Mouse (Mus musculus) heart, embryonic 16.5 days (tissue): ENCODE results near the gene Klhdc2. TPM values are rescaled to one million over a fixed set of nuclear protein-coding genes. Genes with fewer than 3 reads are reported as not detected.

Source experiments
- ATAC-seq: fragments of 200-750 bp; cut with Nextera tagmentation; replicated peaks from 2 replicates; pipeline ENCODE4 v1.8.0; 2017; ENCODE audit warnings: moderate number of reproducible peaks; ENCODE audit not compliant: insufficient read depth, low FRiP score; ENCODE audit errors: extremely low read depth
- H3K27ac ChIP-seq: fragments of 300-500 bp; sonication (generic); 2 replicates; pipeline ENCODE4 v1.5.1; 2014; ENCODE audit warnings: mild to moderate bottlenecking, low read length, control low read depth, moderate library complexity
- H3K27me3 ChIP-seq: fragments of 300-500 bp; sonication (generic); 2 replicates; pipeline ENCODE4 v1.6.1; 2014; ENCODE audit warnings: low read length, mixed read lengths; ENCODE audit not compliant: control insufficient read depth, insufficient read depth
- H3K36me3 ChIP-seq: fragments of 300-500 bp; sonication (generic); 2 replicates; pipeline ENCODE4 v1.6.1; 2014; ENCODE audit not compliant: control insufficient read depth, insufficient read depth
- H3K4me1 ChIP-seq: fragments of 300-500 bp; sonication (generic); 2 replicates; pipeline ENCODE4 v1.6.1; 2014; ENCODE audit warnings: low read length, mixed read lengths; ENCODE audit not compliant: control insufficient read depth, insufficient read depth
- H3K4me2 ChIP-seq: fragments of 300-500 bp; sonication (generic); 2 replicates; pipeline ENCODE4 v1.6.1; 2014; ENCODE audit warnings: low read depth, mild to moderate bottlenecking, control low read depth, low read length
- H3K4me3 ChIP-seq: fragments of 300-500 bp; sonication (generic); 2 replicates; pipeline ENCODE4 v1.5.1; 2014; ENCODE audit warnings: mild to moderate bottlenecking, control low read depth, low read length
- H3K9ac ChIP-seq: fragments of 300-500 bp; sonication (generic); 2 replicates; pipeline ENCODE4 v1.6.1; 2014; ENCODE audit warnings: low read length, control low read depth
- H3K9me3 ChIP-seq: fragments of 300-500 bp; sonication (generic); replicated peaks from 2 replicates; pipeline ENCODE4 v1.6.1; 2016; ENCODE audit warnings: low read length; ENCODE audit not compliant: control insufficient read depth
- WGBS: fragments of 180-500 bp; shearing (Covaris S2); extraction: QIAGEN DNeasy Blood & Tissue Kit; methylation state at CpG from one replicate; pipeline ENCODE4 v1.1.7; 2014; 5-methylcytosine and 5-hydroxymethylcytosine counted together
- polyA plus RNA-seq: library from polyadenylated mRNA; unstranded; fragments of >200 nt; fragmentation: Nextera tagmentation; extraction: Ambion mirVana; gene quantifications from 2 replicates; pipeline ENCODE4 v1.2.1, GENCODE M21; 2015

Gene Klhdc2
- 117 and 127 TPM in 2 replicates for polyA plus RNA-seq

- H3K27ac ChIP-seq, result peak within 1 kb of the TSS; percentile 92
- peak within 1 kb of the TSS; percentile 70 for H3K4me2 ChIP-seq
- H3K27me3 ChIP-seq, result no peaks in the 10 kb centered on the region
- peak within 1 kb of the TSS; percentile 89 for H3K9ac ChIP-seq
- H3K36me3 ChIP-seq, result peaks cover 1% of the 10 kb centered on the region
- no peaks in the 10 kb centered on the region for H3K9me3 ChIP-seq
- peak within 1 kb of the TSS; percentile 78 for H3K4me3 ChIP-seq
- WGBS, result under 1% methylated on average over 96 of the region's 98 CpGs
- ATAC-seq, result peak; percentile 90
- peaks cover 21% of the 10 kb centered on the region for H3K4me1 ChIP-seq
Measured at GRCm38 (mm10) chr12:69296511-69297410, at the start of gene Klhdc2. Gene Klhdc2 (plus strand): TSS chr12:69296681.

GRCm38 (mm10) chr12:69249766-69250165 lies 46.7 kb upstream of the Klhdc2 start:
- 84% methylated on average over 4 of the region's 4 CpGs for WGBS

GRCm38 (mm10) chr12:69250756-69251155 lies 45.7 kb upstream of the Klhdc2 start:
- no peak overlapping the region for H3K9ac ChIP-seq
- no peak overlapping the region for H3K4me2 ChIP-seq
- no peaks in the 10 kb centered on the region; the same call in 1 of the 2 replicates for H3K36me3 ChIP-seq
- no peak overlapping the region for H3K4me3 ChIP-seq
- no peaks in the 10 kb centered on the region for H3K9me3 ChIP-seq
- H3K4me1 ChIP-seq, result no peaks in the 10 kb centered on the region
- H3K27me3 ChIP-seq, result no peaks in the 10 kb centered on the region
- 58% methylated on average over 8 of the region's 8 CpGs for WGBS
- H3K27ac ChIP-seq, result no peak overlapping the region
- no peak for ATAC-seq

More at GRCm38 (mm10) chr12:69249766-69250165, 46.7 kb upstream of the Klhdc2 start:
- H3K4me3 ChIP-seq, result no peak overlapping the region
- H3K9ac ChIP-seq, result no peak overlapping the region
- H3K36me3 ChIP-seq, result no peaks in the 10 kb centered on the region; the same call in 1 of the 2 replicates
- H3K4me1 ChIP-seq, result no peaks in the 10 kb centered on the region
- no peak for ATAC-seq
- no peaks in the 10 kb centered on the region for H3K27me3 ChIP-seq
- no peaks in the 10 kb centered on the region for H3K9me3 ChIP-seq
- H3K27ac ChIP-seq, result no peak overlapping the region
- no peak overlapping the region for H3K4me2 ChIP-seq

- no peaks in the 10 kb centered on the region for H3K27me3 ChIP-seq
- no peak for ATAC-seq
- whole genome bisulfite sequencing, result 90% methylated on average over 1 of the region's 1 CpGs
Measured at GRCm38 (mm10) chr12:69253806-69254205, 42.7 kb upstream of the Klhdc2 start.

GRCm38 (mm10) chr12:69257836-69258235 lies 38.6 kb upstream of the Klhdc2 start:
- no peaks in the 10 kb centered on the region for H3K4me1 ChIP-seq
- ATAC-seq, result no peak
- no peaks in the 10 kb centered on the region for H3K27me3 ChIP-seq
- H3K9ac ChIP-seq, result no peak overlapping the region
- H3K4me2 ChIP-seq, result no peak overlapping the region
- WGBS, result 81% methylated on average over 11 of the region's 11 CpGs
- no peak overlapping the region for H3K27ac ChIP-seq
- H3K4me3 ChIP-seq, result no peak overlapping the region
- no peaks in the 10 kb centered on the region for H3K36me3 ChIP-seq
- no peaks in the 10 kb centered on the region for H3K9me3 ChIP-seq

More at GRCm38 (mm10) chr12:69253806-69254205, 42.7 kb upstream of the Klhdc2 start:
- H3K4me3 ChIP-seq, result no peak overlapping the region
- no peak overlapping the region for H3K9ac ChIP-seq
- H3K27ac ChIP-seq, result no peak overlapping the region
- H3K4me2 ChIP-seq, result no peak overlapping the region
- no peaks in the 10 kb centered on the region for H3K4me1 ChIP-seq
- no peaks in the 10 kb centered on the region; the same call in 1 of the 2 replicates for H3K36me3 ChIP-seq
- H3K9me3 ChIP-seq, result no peaks in the 10 kb centered on the region

GRCm38 (mm10) chr12:69262251-69262650 lies 34.2 kb upstream of the Klhdc2 start:
- H3K9me3 ChIP-seq, result no peaks in the 10 kb centered on the region
- ATAC-seq, result no peak
- no peak overlapping the region for H3K9ac ChIP-seq
- no peaks in the 10 kb centered on the region for H3K27me3 ChIP-seq
- WGBS, result 87% methylated on average over 5 of the region's 5 CpGs
- H3K36me3 ChIP-seq, result no peaks in the 10 kb centered on the region
- no peak overlapping the region for H3K27ac ChIP-seq
- H3K4me1 ChIP-seq, result no peaks in the 10 kb centered on the region
- no peak overlapping the region for H3K4me3 ChIP-seq
- no peak overlapping the region for H3K4me2 ChIP-seq

GRCm38 (mm10) chr12:69265031-69265430 lies 31.4 kb upstream of the Klhdc2 start:
- no peak overlapping the region for H3K4me2 ChIP-seq
- H3K9ac ChIP-seq, result no peak overlapping the region
- no peak overlapping the region for H3K27ac ChIP-seq
- H3K36me3 ChIP-seq, result no peaks in the 10 kb centered on the region
- H3K4me3 ChIP-seq, result no peak overlapping the region
- WGBS, result 81% methylated on average over 3 of the region's 3 CpGs
- H3K4me1 ChIP-seq, result no peaks in the 10 kb centered on the region
- no peaks in the 10 kb centered on the region for H3K27me3 ChIP-seq
- no peaks in the 10 kb centered on the region for H3K9me3 ChIP-seq
- no peak for ATAC-seq

- WGBS, result 76% methylated on average over 11 of the region's 11 CpGs
- Histone ChIP-seq H3K4me1 (no peaks in the 10 kb centered on the region), H3K36me3 (no peaks in the 10 kb centered on the region), H3K4me3 (no peak overlapping the region), H3K27me3 (no peaks in the 10 kb centered on the region), H3K9me3 (no peaks in the 10 kb centered on the region), H3K27ac (no peak overlapping the region), H3K4me2 (no peak overlapping the region), H3K9ac (no peak overlapping the region)
- no peak for ATAC-seq
Measured at GRCm38 (mm10) chr12:69267956-69268632, 28.4 kb upstream of the Klhdc2 start.

- H3K36me3 ChIP-seq, result no peaks in the 10 kb centered on the region
- no peak overlapping the region for H3K9ac ChIP-seq
- no peaks in the 10 kb centered on the region for H3K4me1 ChIP-seq
- H3K27me3 ChIP-seq, result no peaks in the 10 kb centered on the region
- no peak overlapping the region for H3K4me2 ChIP-seq
- 76% methylated on average over 2 of the region's 2 CpGs for WGBS
- H3K27ac ChIP-seq, result no peak overlapping the region
- no peak overlapping the region for H3K4me3 ChIP-seq
- ATAC-seq, result no peak
- H3K9me3 ChIP-seq, result no peaks in the 10 kb centered on the region
Measured at GRCm38 (mm10) chr12:69268956-69269355, 27.5 kb upstream of the Klhdc2 start.
